Mouse (Mus musculus) cerebellum, postnatal 14 days (tissue): ENCODE data around the gene Tspan4.

Experiments
- DNase-seq, 2 experiments: peaks; one replicate each; pipeline ENCODE4 v3.0.0; 2021; ENCODE audit warnings: mixed read lengths in 2 of 2

Tspan4 gene

DNA sequence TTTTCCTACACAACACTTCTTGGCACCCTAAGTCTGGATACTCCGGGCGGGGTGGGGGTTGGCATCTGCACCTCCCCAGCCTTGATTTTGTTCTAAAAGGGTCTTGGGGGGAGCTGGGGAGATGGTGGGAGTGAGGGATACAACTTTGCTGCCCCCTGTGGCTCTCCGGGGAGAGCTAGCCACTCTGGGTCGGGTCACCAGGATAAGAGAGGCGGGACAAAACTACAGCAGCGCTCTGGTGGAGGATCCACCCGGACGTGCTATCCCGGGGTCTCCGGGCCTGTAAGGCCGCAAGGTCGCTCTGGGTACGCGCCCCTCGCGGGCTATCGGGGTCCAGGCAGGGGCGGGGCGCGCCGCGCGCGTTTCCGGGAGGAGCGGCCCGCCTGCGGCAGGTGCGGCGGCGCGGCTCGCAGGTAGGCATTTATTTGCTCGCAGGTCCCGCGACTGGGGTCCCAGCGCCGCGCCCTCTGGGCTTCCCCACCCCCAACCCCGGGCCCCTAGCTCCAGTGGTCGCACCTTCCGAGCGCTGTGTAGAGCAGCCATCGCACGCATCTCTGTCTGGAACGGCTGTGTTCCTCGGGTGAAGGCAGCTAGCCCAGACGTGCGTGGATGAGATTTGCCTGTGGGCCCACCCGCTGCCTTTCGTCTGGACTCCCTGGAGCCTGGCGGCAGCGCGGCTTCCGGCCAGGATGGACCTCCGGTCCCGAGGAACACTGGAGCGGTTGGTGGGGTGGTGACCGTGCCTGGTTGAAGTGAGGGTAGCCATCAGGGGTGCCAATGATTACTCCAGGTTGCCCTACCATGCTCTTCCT, 13.3 kb upstream of the Tspan4 start:
- DNase-seq, result peak; percentile 18 to 27

DNA sequence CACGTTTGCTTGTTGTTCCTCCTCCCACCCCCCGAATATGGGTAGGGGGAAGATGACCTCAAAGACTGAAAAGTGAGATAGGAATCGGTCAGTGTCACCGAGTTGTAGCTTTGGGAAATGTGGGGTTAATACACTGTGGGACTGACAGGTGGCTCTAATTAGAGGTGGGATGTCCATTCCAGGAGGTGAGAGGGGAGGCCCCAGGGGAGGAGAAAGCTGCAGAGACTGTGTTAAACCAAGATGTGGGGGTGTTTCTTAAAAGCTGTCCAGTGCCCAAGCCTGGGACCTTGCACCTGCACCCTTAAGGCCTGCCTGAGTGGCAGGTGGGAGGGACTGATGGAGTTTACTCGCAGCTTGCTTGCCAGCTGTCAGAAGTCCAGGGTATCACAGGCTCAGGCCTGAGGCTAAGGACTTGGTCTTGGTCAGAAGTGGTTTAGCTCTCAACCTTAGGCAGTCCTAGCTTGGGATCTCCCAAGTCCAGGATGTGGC, 12.7 kb upstream of the Tspan4 start:
- peak; percentile 22 to 42 for DNase-seq

DNA sequence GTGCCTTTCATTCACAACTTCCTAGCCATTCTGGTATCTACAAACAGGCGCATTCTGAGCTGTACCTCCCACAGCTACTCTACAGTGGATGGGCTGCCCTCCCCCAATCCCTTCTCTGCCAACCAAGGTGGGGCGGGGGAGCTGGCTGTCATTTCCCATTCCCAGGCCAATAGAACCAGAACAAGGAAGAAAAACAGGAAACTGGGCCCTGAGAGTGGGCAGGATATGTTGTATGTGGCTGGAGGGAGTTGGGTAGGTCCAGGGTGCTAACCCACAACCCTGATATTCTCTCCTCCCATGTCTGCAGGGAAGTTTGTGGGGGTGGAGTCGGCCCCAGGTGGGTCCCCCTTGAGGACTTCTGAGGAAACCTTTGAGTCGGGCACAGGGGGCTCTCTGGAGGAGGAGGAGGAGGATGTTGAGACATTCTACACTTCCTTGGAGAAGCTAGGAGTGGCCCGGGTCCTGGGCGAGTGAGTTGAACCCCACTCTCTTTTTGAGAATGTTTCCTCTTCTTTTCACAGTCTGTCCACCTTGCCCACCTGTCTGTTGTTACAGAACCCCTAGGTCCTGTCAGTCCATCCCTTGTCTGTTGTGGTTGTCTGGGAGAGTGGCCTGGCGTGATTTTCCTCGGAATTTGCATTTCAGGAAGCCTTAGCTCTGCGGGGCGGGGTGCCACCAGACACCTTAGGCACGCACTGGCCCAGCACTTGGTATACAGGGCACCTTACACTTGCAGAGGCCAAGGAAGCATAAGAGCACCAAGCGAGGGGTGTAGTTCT, 11.0 kb upstream of the Tspan4 start:
- peak; percentile 18 to 42 for DNase-seq

DNA sequence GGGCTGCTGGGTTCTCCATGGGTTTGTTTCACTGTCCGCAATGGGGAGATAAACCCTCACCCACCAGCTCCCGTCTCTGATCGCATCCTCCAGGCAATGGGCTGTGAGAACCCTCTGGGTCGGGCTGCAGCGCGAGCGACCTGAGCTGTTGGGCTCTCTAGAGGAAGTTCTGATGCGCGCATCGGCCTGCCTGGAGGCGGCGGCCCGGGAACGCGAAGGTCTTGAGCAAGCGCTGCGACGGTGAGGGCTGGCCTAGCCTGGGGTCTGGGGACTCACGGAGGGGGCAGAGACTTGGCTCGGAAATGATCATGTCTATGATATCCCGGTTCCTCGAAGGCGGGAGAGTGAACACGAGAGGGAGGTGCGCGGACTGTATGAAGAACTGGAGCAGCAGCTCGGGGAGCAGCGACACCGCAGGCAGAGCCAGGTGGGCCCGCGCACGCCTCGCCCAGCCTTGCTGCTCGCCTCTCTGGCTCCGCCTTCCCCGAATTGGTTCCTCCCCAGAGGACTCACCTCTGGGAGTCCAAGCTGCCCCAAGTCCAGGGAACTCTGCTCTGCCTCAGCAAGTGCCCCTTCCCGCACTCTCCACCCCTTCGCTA, 10.3 kb upstream of the Tspan4 start:
- DNase-seq, result peak; percentile 28 to 37

DNA sequence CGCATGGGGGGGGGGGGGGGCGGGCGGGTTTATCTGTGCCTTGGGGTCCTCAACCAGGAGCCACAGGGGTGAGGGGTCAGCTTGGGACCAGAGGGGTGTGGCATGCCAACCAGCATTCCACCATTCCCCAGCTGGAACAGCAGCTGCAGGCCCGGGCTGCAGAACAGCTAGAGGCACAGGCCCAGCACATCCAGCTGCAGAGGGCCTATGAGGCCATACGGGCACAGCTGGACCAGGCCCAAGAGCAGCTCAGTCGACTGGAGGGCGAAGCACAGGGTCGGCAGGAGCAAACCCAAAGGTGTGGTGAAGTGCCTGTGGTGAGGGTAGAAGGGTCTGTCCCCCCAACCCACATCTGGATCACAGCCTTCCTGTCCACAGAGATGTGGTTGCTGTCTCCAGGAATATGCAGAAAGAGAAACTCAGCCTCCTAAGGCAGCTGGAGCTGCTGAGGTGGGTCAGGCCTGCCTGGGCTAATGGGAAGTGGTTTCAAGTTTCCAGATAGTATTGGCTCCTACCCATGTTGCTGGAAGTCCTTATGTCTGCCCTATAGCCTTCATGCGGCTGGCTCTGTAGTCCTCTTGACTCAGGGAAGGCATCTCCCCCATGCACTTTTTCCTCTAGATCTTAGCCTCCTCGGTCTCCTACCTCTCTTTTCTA, 9.5 kb upstream of the Tspan4 start:
- DNase-seq, result no peak

DNA sequence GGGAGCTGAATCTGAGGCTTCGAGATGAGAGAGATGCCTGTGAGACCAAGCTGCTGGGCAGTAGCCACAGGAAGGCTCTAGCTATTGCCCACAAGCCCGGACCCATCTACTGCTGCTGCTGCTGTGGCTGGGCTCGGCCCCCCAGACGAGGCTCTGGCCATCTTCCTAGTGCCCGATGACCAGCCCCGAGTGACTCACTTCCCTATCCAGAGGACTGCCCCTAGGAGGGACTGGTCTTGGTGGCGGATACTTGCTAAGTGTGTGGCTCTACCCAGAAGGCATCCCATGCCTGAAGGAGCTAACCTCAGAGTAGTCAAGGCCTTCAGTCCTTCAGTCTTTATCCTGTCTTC, 9.0 kb upstream of the Tspan4 start:
- no peak for DNase-seq

DNA sequence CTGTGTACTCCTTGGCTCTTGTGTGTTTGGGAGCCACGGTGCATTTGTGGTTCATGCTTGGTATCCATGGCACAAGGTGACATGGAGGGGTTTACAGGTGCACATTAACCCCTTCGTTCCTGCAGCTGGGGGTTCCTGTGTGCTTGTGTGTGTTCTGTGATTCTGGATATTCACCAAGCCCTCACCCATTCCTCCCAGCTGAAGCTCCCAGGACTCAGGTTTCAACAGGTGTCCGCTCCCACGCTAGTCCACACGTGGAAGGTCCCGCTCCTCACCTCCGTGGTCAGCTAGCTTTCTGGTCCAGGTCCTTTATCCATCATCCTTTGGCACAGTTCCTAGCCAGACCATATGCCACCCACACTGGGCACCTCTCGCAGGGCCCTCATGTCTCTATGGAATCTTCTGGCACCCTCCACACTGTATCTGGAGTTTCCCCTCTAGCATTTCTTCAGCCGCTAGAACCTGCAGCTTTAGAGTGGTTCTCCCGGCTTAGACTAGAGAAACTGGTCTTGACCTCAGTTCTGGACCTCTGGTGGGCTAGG, 8.4 kb upstream of the Tspan4 start:
- peak in 1 of 2 experiments; percentile 25 for DNase-seq

DNA sequence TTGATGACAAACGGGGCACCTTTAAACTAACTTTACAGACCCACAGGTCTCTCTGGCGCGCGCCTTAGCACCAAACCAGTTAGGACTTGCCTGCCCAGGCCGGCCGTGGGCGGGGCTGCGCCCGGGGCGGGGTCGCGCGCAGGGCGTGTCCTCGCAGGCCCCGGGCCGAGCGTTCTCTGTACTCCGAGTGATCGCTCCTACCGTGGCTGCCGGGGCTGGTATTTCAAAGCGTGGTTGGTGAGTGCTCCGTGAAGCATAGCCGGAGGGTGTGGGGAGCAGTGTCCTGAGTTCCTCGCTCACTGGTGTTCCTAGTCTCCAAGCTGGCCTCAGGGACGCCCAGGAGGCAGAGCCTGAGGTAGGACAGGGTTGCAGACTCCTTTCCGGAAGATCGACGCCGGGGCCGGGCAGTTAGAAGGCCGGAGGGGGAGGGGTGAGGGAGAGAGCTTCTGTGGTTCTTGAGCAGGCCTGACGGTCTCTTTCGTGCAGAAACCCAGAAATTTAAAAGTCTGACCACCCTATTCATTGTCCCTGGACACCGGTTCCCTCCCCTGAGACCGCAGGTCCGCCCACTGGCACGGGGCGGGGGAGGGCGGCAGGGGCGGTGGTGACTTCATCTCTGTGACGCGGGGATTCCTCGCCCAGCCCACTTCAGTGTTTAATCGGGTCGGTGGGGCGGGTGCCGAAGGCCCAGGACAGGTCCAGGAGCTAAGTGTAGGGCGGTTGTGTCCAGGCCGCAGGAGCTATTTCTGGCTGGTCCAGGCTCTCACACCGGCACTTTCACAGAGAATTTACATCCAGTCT, 7.6 kb upstream of the Tspan4 start, which contains the start of gene Cd151:
TSS of gene Cd151 (plus strand) at position 163 of the 801 bp plus-strand sequence.
- peak; percentile 66 to 69 for DNase-seq

DNA sequence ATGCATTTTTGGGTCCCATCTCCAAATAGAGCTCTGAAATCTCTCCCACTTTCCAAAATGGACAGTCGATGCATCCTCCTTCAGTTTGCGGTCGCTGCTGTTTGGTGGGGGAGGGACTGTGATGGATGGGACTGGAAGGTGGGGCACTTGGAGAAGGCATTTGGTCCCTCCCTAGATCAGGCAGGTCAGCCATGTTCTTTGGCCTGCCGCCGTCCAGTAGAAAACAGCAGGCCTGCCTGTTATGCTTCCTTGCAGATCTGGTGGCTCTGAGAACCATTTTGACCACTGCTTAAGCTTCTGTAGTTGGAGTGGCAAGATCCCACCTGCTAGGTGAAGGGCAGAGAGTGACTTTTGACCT, 6.9 kb upstream of the Tspan4 start:
- DNase-seq, result peak in 1 of 2 experiments; percentile 9

DNA sequence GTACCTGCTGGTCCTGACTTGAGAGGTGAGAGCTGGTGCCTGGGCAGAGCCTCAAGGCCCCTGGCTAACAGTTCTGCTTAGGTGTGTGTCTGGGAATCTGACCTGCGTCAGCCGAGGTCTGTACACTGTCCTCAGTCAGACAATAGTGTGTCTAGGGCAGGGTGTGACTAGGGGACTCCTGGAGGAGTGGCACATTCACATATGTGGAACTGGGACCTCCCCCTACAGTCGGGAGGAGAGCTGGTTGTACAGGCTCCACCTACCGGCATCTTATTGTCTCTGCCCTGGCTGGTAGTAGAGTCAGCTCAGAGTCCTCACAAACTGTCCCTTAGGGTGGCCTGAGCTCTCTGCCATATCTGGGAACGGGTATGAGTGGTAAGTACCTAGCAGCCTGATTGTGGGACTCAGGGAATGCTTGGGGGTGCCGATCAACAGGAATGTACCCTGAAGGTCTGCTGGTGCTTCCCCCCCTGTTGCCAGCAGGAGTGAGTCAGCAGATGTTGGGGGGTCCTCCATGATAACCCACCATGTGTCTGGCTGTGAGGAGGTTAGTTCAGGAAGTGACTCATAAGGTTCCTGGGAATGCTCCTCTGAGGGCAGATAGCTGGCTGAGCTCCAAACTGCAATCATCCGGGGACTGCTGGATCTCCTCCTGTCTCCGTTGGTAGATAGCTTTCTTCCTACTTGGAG, 6.4 kb upstream of the Tspan4 start:
- peak; percentile 51 to 60 for DNase-seq

DNA sequence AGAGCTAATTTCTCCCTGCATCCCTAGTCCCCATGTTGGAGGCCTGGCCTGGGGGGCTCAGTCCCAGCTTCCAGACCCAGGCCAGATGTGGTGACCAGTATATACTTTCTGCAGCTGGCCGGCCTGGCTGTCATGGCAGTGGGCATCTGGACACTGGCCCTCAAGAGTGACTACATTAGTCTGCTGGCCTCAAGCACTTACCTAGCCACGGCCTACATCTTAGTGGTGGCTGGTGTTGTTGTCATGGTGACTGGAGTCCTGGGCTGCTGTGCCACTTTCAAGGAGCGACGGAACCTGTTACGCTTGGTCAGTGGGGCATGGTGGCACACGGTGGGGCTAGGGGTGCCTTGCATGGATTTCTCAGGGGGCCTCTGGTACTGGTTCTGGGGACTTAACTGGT, 5.7 kb upstream of the Tspan4 start:
- no peak for DNase-seq

DNA sequence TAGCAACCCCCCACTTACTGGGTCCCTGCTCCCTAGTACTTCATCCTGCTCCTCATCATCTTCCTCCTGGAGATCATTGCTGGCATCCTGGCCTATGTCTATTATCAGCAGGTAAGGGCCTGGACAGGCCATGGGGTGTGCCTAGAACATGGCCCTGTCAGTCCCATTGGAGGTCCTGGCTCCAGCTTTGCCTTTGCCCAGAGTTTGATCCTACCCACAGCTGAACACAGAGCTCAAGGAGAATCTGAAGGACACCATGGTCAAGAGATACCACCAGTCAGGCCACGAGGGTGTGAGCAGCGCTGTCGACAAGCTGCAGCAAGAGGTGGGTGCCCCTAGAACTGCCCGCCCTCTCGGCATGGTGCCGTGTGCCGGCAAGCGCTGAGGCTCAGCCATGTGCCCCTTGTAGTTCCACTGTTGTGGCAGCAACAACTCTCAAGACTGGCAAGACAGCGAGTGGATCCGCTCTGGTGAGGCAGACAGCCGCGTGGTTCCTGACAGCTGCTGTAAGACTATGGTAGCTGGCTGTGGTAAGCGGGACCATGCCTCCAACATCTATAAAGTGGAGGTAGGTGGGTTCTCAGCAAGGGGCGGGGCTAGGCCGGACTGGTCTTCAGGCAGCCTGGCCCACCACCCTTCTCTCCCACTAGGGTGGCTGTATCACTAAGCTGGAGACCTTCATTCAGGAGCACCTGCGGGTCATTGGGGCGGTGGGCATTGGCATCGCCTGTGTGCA, 5.0 kb upstream of the Tspan4 start:
- peak in 1 of 2 experiments; percentile 12 for DNase-seq

DNA sequence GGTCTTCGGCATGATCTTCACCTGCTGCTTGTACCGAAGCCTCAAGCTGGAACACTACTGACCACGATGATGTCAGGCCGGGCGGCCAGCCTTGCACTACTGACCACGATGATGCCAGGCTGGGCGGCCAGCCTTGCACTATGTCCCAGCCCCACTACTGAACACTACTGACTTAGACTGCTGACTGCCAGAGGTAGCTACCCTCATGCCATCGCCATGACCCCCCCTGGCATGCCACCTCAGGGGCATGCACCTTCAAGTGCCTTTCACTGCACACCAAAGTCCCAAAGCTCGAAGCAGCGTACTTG, 4.4 kb upstream of the Tspan4 start:
- no peak for DNase-seq

DNA sequence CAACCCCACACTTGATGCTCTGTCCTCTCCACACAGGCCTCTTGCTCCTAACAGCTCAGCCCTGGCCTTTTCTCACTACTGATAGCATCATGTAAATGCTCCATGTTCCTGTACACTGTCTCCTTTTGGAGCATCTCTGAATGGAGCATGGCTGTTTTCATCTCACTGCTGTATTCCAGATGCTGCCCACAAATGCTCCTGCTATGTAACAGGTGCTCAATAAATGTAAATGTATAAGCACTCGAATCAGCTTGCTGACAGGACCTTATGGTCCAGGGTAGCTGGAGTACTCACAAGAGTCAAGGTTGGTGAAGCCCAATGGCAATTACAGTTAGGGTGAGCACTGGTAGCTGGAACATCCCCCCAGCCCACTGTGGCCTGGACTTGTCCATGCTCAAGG, 3.8 kb upstream of the Tspan4 start:
- DNase-seq, result no peak

DNA sequence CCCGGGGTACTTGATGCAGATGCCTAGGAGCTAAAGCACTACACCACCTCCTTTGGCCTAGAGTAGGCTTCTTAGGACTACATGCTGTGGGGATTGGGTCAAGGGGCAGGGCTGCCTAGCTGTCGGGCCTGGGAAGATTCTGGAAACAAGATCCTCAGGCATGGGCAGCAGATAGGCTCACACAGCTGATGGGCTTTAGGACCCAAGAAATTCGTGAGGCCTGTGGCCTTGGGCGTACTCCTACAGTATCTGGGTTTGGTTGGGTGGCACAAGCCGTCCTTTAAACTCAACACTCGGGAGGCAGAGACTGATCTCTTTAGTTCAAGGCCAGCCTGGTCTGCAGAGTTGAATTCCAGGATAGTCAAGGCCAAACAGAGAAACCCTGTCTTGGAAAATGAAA, 2.8 kb upstream of the Tspan4 start:
- no peak for DNase-seq

DNA sequence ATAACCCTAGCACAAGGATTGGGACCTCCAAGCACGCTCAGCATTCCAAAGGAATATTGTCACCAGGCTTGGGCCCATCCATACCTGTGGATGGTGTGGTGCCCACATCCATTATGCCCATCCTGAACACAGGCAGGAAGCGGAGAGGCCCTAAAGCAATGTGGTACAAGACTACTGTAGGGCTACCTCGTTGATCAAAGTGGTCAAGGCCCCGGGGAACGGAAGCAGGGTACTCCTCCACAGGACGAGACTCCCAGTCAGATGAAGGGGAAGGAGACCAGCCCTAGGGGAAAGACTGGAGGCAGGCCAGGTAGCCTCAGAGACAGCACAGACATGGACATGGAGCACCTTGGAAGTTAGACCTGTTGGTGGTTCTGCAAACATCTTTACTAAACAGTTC, 2.3 kb upstream of the Tspan4 start:
- no peak for DNase-seq

DNA sequence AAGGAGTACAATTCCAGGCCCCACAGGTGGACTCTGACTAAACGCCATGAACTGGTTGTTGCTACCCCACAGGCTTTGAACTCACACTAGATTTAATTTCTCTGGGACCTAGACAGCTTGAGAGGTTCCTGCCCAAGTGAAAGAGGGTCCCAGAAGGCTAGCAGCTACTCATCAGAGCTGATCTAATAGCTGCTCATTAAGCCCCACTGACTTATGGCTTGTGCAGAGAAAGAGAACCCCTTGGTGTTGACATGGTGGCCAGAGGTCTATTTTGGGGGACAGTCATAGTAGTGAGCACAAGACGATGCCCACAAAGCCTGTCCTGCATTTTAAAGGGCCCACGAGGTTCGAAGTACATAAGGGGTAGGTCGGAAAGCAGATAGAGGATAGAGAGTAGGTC, 880 bp upstream of the Tspan4 start:
- DNase-seq, result no peak

DNA sequence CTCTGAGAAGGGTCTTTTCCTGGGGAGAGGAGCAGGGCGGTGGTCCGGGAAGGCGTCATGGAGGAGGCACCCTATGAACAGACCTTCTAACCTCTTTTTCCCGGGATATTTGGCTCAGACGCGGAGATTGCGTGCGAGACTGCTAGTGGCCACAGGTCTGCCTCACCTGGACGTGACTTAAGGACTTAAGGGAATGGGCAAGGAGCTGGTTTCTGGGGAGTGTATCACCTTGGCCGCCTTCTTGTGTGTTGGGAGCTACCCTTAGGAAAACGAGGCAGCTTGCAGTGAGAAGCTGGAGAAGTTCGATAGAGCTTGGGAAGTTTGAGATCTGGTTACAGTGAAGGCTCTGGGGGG, 742 bp downstream of the Tspan4 start:
- no peak for DNase-seq

DNA sequence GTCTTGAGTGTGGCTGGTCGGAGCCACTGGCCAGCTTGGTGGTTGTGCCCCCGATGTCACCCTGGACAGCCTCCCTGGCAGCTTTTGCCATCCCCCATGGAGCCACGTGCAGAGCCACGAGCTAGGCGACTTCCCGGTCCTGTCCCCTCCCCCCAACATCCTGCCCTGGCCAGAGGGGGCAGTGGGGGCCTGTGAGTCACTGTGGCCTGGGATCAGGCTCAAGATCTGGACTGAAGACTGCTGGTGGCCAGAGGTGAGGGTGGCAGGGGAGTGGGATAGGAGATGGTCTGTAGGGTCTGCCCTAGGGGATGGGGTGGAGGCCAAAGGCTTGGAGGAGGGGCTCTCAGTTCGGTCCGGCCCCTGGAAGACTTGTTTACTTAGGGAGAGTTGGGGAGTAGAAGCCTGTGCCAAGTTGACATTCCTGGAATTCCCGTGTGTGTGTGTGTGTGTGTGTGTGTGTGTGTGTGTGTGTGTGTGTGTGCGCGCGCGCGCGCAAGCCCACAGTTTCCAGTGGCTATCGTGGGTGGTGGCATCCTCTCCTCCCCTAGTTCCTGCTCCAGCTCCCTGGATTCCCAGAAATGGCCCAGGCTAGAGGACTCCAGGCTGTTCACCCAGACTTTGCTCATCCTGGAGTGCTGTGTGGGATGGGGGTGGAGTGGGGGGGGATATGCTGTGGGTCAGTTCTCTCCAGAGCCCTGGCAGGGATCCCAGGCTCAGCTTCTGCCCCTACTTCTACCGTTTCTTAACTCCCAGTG, 1.4 kb downstream of the Tspan4 start:
- peak in 1 of 2 experiments; percentile 65 for DNase-seq

DNA sequence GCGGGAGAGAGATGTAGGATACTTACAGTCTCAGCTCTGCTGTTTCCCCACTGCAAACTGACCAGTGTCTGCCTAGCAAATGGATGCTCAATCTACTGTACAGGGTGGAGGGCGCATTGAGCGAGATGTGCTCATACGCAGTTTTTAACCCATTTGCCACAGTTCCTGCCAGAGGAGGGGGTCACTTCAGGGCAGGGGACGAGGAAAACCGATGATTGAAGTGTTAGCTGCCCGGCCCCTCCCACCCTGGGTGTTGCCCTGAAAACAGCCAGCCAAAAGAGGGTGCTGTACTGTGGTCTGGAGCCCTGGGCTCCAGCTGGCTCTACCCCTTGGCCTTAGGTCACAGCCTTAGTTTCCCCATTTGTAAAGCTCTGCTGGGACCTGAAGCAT, 1.9 kb downstream of the Tspan4 start:
- no peak for DNase-seq
